Mouse (Mus musculus) lung, adult 2 months (tissue): ENCODE data around the gene Mctp1.

Experiments used
- CTCF ChIP-seq: fragments of 200-500 bp; IDR thresholded peaks from 2 replicates; pipeline ENCODE4 v1.5.1; 2011; ENCODE audit warnings: mild to moderate bottlenecking, low read length, control low read depth; ENCODE audit not compliant: insufficient read depth
- POLR2A ChIP-seq: fragments of 200-500 bp; IDR thresholded peaks from 2 replicates; pipeline ENCODE4 v1.6.1; 2011; ENCODE audit warnings: low read depth, mild to moderate bottlenecking, control low read depth, low read length, borderline replicate concordance; ENCODE audit errors: extremely low read depth

DNA sequence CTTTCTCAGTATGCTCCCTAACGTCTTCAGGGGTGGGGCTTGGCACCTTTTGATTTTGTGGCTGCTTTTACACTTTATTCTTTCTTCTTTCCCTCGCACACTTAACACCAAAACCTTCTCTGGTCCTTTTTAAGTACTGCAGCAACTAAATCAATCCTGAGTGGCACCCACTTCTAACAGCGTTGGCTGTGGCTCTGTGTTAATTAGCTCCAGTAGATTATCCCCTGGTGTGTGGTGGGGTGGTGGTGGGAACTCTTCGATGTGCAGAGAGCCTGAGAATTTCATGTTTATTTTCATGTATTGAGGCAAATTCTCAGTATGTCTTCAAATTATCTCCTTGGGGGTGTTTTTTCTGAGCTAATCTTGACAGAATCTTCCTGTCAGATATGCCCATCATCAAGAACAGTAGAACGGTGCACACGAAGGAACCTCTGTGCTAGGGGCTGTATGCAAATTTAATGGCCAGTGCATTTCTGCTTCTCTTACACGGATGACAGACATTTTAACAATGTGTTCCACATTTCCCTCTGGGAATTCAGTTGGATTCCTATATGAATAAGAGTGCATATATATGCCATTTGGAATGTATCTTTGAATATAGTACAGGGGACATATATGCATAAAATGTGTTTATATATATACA is 466.2 kb downstream of the Mctp1 start:
- TF ChIP-seq CTCF (no peak), POLR2A (no peak)
